22 mouse cellular contexts compared by ENCODE assay signal in the genomic region with DNA sequence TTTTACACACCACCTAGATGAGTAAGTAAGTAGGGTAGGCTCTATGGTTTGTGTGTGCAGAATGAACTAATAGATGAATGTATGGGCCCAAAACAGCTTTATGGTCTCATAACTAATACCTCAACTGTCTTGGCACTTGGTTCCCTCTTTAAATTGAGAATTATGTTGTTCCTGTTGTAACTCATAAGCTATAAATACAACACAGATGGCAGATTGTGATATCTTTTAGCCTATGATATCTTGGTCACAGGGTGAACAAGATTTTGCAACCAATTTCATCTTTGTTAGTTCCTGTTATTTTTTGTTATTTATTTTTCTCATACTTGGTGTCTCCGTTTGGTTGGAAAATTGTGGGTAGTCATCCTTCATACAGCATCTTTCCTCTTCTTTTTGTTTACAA. TPM values are rescaled to one million over a fixed set of nuclear protein-coding genes. Genes with fewer than 3 reads are reported as not detected.
"Had no signal": no experiment of that assay in that cellular context is flagged by ENCODE, and none has a peak within 500 bp of the region (broad histone marks: within the 10 kb centered on the region; RNA-seq: fewer than 3 reads in every experiment).

No protein-coding gene starts in this region.

- H3K4me3 ChIP-seq: kidney, embryonic 15.5 days; layer of hippocampus, adult 2 months; limb, embryonic 10.5 days; limb, embryonic 13.5 days; liver, embryonic 12.5 days; liver, embryonic 15.5 days; lung, embryonic 15.5 days; megakaryocyte, embryonic 14.5 days; midbrain, embryonic 10.5 days; midbrain, embryonic 15.5 days; myocyte; neural tube, embryonic 13.5 days had no signal

- H3K27ac ChIP-seq: kidney, embryonic 15.5 days; layer of hippocampus, adult 2 months; limb, embryonic 10.5 days; limb, embryonic 13.5 days; liver, embryonic 12.5 days; liver, embryonic 15.5 days; lung, embryonic 15.5 days; midbrain, embryonic 10.5 days; midbrain, embryonic 15.5 days; neural tube, embryonic 13.5 days had no signal

- H3K36me3 ChIP-seq: kidney, embryonic 15.5 days; limb, embryonic 10.5 days; limb, embryonic 13.5 days; liver, embryonic 12.5 days; liver, embryonic 15.5 days; lung, embryonic 15.5 days; midbrain, embryonic 10.5 days; midbrain, embryonic 15.5 days; neural tube, embryonic 13.5 days had no signal

- ATAC-seq: liver, embryonic 12.5 days; midbrain, embryonic 15.5 days had no signal

- DNase-seq: kidney, adult 11 months; kidney, adult 8-10 months; kidney, postnatal 14 days; layer of hippocampus, adult 9-11 months; liver; lung, adult 18-20 months; lung, postnatal 10 days; lung, postnatal 36 days; thymus, adult 18-20 months; thymus, postnatal 36 days had no signal

- H3K4me1 ChIP-seq: kidney, embryonic 15.5 days; limb, embryonic 10.5 days; limb, embryonic 13.5 days; liver, embryonic 12.5 days; liver, embryonic 15.5 days; lung, embryonic 15.5 days; midbrain, embryonic 10.5 days; midbrain, embryonic 15.5 days; neural tube, embryonic 13.5 days had no signal

RNA-seq across cellular contexts. Expression of gene Tlr13, which starts 5.2 kb away (rescaled TPM):
- polyA plus RNA-seq: myocyte had no signal
